Mouse (Mus musculus): Measurements from ENCODE around the gene Myo16. TPM values are rescaled to one million over a fixed set of nuclear protein-coding genes. Genes with fewer than 3 reads are reported as not detected.

Myo16 gene
- total RNA-seq, 2 experiments from 2014 or later, result 31.3 to 39.1 TPM

GRCm38 (mm10) chr8:10633360-10634140 is 479.8 kb downstream of the Myo16 start:
- DNase-seq (ENCODE audit: low spot score in 2 of 2), result no peak
- intact Hi-C loops (cut with DNase I), result no loop called here

- no peak for DNase-seq (ENCODE audit: low spot score in 2 of 2)
- intact Hi-C loops (cut with DNase I), result no loop called here
Measured at GRCm38 (mm10) chr8:10634421-10634820, 480.7 kb downstream of the Myo16 start.

- intact Hi-C loops (cut with DNase I), result no loop called here
- DNase-seq (ENCODE audit: low spot score in 2 of 2), result no peak
Measured at GRCm38 (mm10) chr8:10638871-10639270, 485.2 kb downstream of the Myo16 start.

DNA sequence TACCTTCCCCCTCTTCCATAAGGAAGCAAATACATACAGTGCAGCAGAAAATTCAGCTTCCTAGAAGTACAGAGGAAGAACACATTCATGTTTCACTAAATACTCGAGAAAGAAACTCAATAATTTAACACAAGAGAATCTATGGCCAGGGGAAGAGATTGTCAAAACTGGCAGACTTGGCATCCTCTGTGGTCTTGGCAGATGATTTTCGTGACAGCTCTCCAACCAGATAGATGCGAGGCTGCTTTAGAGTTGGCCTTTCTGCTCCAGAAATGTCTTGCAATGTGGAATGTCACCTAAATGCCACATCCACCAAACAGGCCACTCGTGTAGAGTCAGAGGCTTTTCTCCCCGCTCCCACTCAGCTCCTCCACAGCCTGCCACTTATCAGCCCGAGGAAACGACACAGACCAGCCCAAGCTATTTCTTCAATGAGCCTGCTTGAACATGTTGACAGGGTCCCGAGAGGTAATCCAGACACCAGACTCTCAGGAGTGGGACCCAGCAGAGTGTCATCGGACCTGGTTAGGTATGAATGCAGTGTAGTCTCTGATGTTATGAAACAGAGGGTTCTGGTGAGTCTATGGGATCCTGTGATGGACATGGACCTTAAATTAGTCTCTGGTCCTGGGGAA is 486.6 kb downstream of the Myo16 start:
- intact Hi-C loops (cut with DNase I), result no loop called here
- no peak for DNase-seq (ENCODE audit: low spot score in 2 of 2)

- no peak for DNase-seq (ENCODE audit: low spot score in 2 of 2)
- intact Hi-C loops (cut with DNase I), result no loop called here
Measured at GRCm38 (mm10) chr8:10640859-10641258, 487.1 kb downstream of the Myo16 start.

DNA sequence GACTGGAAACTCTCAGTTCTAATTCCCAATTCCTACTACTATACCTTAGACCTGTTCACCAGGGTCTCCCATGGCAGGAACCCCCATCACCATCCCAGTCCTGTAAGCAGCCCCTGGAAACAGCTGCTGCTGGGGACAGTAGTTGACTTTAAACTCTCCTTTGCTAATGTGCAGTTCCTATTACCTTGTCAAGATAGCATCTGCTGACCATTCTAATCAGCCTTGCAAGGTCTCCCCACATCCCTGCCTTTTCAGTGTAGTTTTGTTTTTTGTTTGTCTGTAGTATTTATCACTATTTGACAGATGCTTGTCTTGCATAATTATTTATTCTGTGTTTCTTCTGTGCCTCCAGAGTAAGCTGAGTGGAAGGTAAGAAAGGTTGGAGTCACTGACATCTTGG is 487.6 kb downstream of the Myo16 start:
- no peak for DNase-seq (ENCODE audit: low spot score in 2 of 2)
- intact Hi-C loops (cut with DNase I), result no loop called here

- intact Hi-C loops (cut with DNase I), result no loop called here
- DNase-seq (ENCODE audit: low spot score in 2 of 2), result no peak
Measured at GRCm38 (mm10) chr8:10643244-10643643, 489.5 kb downstream of the Myo16 start.

DNA sequence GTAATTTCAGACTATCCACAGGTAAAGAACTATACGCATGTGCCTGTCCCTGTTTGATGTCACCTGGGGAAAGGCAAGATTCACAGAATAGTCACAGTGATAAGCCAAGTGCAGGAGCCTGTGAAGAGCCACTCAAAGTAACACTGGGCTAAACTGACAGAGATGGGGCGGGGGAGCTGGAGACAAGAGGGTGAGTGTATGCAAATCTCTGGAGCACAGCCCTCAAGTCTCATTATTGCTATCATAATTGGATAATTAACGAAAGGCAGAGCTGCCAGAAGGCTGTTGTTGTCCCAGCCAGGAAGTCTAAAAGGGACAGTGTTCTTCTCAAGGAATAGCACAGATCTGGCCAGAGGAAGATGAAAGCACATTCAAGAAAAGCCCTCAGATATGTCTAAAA is 490.8 kb downstream of the Myo16 start:
- no peak for DNase-seq (ENCODE audit: low spot score in 2 of 2)
- intact Hi-C loops (cut with DNase I), result no loop called here

GRCm38 (mm10) chr8:10645740-10646139 is 492.0 kb downstream of the Myo16 start:
- no peak for DNase-seq (ENCODE audit: low spot score in 2 of 2)
- intact Hi-C loops (cut with DNase I), result no loop called here

GRCm38 (mm10) chr8:10646485-10646884 is 492.8 kb downstream of the Myo16 start:
- no peak for DNase-seq (ENCODE audit: low spot score in 2 of 2)
- intact Hi-C loops (cut with DNase I), result no loop called here

DNA sequence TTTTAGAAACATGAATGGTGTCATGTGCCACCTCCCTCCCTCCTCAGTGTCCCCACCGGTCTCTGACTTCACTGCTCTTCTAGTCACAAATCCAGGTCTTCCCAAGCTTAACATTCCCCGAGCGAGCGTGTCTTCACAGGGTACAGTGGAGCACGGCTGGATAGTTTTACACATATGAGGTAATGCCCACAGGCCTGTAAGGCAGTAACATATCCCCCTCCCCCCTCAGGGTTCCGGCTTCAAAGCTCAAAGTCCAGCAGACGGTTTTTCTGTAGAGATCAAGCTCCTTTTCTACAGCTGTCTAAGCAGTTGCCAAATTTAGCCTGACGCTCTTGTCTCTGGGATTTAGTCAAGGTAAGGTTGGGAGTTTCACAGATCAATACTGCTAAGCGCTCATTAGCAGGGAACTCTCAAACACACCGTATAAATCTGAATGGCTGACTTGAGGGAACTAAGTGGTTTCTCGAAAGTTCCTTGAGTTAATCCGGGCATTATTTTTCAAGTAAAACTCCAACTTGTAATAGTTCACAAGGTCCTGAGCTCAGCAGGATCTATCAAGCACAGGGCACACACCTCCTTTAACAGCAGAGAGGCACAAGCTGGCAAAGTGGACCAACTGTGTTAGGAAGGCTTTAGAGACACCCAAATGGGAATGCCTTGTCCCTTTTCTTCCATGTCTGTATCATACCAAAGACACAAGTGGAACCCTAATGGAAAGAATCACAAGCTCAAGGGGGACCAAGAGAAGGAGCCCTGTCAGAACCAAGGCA is 498.0 kb downstream of the Myo16 start:
- no peak for DNase-seq (ENCODE audit: low spot score in 2 of 2)
- intact Hi-C loops (cut with DNase I), result no loop called here

DNA sequence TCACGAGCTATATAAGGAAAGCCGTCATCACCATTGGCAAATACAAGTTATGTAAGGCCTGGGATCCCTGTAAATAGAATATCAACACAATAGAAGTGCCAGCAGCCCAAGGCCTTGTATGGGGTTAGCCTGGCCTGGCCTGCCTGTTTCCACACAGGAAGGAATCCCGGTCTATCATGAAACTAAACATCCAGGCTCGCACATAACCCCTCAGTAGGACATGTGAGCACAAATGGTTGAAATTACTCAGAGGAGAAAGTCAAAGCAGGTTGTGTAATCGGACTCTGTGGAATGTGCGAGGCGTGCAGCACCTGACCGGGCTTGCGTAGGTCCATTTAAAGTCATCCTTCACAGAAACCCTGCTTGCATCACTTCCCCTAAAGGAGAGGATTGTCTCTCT is 499.6 kb downstream of the Myo16 start:
- DNase-seq (ENCODE audit: low spot score in 2 of 2), result no peak

GRCm38 (mm10) chr8:10654922-10655518 is 501.3 kb downstream of the Myo16 start:
- DNase-seq (ENCODE audit: low spot score in 2 of 2), result no peak
- intact Hi-C loops (cut with DNase I), result no loop called here

More for the DNA sequence above, 499.6 kb downstream of the Myo16 start:
- intact Hi-C loops (cut with DNase I), result no loop called here

DNA sequence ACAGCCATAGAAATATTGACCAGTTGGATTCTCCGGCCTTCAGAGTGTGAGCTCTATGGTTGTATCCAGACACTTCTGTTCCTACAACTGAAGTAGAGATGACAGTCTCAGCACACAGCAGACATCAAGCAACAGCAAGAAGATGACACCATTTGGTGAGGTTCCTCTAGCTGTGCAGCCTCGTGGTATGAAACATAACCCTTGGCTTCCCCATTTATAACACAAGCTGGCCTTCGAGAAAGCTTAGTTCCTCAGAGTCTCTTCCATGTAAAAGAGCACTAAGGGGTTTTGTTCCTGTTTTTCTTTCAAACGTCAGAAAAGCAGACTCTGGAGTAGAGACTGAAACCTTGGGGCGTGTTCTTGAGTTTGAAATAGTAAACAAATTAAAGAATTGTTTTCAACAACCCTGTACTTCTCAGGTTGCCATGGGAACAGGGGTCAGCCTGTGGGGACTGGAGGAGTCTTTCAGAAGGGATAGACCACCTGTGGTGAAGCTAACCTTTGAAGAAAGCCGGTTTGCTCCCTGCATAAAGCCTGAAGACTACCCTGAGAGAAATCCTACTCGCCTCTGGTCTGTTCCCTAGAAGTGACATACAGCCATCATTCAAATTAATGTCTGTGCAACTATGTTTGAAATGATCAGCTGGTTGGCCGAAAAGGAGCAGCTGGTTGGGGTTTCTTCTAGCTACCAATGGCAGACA is 510.2 kb downstream of the Myo16 start:
- intact Hi-C loops (cut with DNase I), result no loop called here

GRCm38 (mm10) chr8:10664861-10665543 is 511.3 kb downstream of the Myo16 start:
- no peak for DNase-seq (ENCODE audit: low spot score in 2 of 2)
- intact Hi-C loops (cut with DNase I), result no loop called here

More for the DNA sequence above, 510.2 kb downstream of the Myo16 start:
- no peak for DNase-seq (ENCODE audit: low spot score in 2 of 2)

GRCm38 (mm10) chr8:10665821-10666283 is 512.1 kb downstream of the Myo16 start:
- intact Hi-C loops (cut with DNase I), result no loop called here

DNA sequence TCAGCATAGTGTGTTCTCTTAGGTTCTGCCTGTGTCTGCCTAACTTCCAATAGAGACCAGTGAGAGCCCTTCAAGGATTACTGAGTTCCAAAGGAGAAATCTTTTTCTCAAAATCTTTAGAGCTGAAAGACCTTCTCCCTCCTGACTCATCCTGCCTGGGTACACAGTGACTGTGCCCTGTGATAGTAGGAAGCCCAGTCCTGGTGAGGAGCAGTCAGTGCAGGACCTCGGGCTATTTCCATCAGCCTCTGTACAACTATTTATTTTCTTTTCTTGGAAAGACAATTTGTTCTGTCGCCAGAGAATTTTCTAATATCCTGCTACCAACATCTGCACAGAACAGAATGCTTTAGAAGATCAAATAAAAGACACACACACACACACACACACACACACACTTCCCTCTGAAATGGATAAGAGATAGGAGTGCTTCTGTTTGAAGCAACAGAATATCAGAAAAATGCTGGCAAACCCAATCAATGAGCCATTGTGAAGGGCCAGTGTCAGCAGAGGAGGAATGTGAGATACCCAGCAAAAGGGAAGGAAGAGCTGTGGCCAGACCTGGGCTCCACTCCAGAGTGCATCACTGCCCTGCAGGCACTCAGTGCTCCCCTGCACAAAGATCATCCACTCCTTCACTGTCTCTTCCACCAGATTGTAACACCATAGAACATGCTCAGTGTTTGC is 518.3 kb downstream of the Myo16 start:
- intact Hi-C loops (cut with DNase I), result no loop called here
- DNase-seq (ENCODE audit: low spot score in 2 of 2), result no peak

More at GRCm38 (mm10) chr8:10665821-10666283, 512.1 kb downstream of the Myo16 start:
- DNase-seq (ENCODE audit: low spot score in 2 of 2), result no peak

DNA sequence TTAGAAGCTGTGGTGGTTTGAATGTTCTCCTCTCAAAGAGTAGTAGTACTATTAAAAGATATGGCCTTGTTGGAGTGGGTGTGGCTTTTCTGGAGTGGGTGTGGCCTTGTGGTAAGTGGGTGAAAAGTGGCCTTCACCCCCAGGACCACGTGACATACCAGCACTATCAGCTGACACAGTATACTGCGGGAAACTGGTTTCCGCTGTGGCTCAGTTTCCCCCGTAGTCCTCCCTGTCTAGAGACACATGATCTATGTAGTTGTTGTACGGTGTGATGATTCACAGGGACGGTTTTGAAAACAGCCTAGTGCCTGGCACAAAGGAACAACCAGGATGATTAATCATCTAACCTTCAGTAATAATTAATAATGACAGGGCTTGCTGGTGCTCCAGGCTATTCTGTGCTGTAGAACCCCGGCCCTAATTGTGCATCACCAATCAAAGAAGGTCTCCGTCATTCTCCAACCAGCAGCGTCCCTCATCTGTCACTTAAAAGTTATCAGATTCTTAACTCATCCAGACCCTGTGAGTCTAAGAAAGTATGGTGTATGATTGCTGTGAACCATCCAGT is 524.2 kb downstream of the Myo16 start:
- intact Hi-C loops (cut with DNase I), result no loop called here

More for the DNA sequence above, 524.2 kb downstream of the Myo16 start:
- DNase-seq (ENCODE audit: low spot score in 2 of 2), result no peak
